Mouse (Mus musculus) stomach, embryonic 15.5 days (tissue): ENCODE data around the gene Tubb4b. TPM values are rescaled to one million over a fixed set of nuclear protein-coding genes. Genes with fewer than 3 reads are reported as not detected.

Source experiments
- ATAC-seq: fragments of 200-750 bp; cut with Nextera tagmentation; 2 replicates; pipeline ENCODE4 v1.8.0; 2017; ENCODE audit warnings: low read depth, moderate number of reproducible peaks, moderate TSS enrichment; ENCODE audit not compliant: insufficient read depth, low FRiP score
- H3K27ac ChIP-seq: fragments of 300-500 bp; sonication (generic); 2 replicates; pipeline ENCODE4 v1.5.1; 2015; ENCODE audit warnings: mild to moderate bottlenecking, inconsistent platforms
- H3K27me3 ChIP-seq: fragments of 300-500 bp; sonication (generic); replicated peaks from 2 replicates; pipeline ENCODE4 v1.6.1; 2015; ENCODE audit warnings: inconsistent platforms
- H3K36me3 ChIP-seq: fragments of 300-500 bp; sonication (generic); 2 replicates; pipeline ENCODE4 v1.6.1; 2015; ENCODE audit warnings: inconsistent platforms
- H3K4me1 ChIP-seq: fragments of 300-500 bp; sonication (generic); 2 replicates; pipeline ENCODE4 v1.6.1; 2015; ENCODE audit warnings: inconsistent platforms
- H3K4me2 ChIP-seq: fragments of 300-500 bp; sonication (generic); 2 replicates; pipeline ENCODE4 v1.6.1; 2015; ENCODE audit warnings: mild to moderate bottlenecking, inconsistent platforms
- H3K4me3 ChIP-seq: fragments of 300-500 bp; sonication (generic); replicated peaks from 2 replicates; pipeline ENCODE4 v1.5.1; 2015; ENCODE audit warnings: inconsistent platforms
- H3K9ac ChIP-seq: fragments of 300-500 bp; sonication (generic); 2 replicates; pipeline ENCODE4 v1.6.1; 2015; ENCODE audit warnings: inconsistent platforms
- H3K9me3 ChIP-seq: fragments of 300-500 bp; sonication (generic); 2 replicates; pipeline ENCODE4 v1.6.1; 2016; ENCODE audit warnings: inconsistent platforms
- WGBS: fragments of 180-500 bp; shearing (Covaris S2); methylation state at CpG from one replicate; pipeline ENCODE4 v1.1.7; 2015; 5-methylcytosine and 5-hydroxymethylcytosine counted together
- polyA plus RNA-seq: library from polyadenylated mRNA; unstranded; fragments of >200 nt; fragmentation: Nextera tagmentation; extraction: Ambion mirVana; gene quantifications from 2 replicates; pipeline ENCODE4 v1.2.1, GENCODE M21; 2015

Tubb4b gene
- polyA plus RNA-seq, 1 experiment from 2014 or later, result 607 TPM

DNA sequence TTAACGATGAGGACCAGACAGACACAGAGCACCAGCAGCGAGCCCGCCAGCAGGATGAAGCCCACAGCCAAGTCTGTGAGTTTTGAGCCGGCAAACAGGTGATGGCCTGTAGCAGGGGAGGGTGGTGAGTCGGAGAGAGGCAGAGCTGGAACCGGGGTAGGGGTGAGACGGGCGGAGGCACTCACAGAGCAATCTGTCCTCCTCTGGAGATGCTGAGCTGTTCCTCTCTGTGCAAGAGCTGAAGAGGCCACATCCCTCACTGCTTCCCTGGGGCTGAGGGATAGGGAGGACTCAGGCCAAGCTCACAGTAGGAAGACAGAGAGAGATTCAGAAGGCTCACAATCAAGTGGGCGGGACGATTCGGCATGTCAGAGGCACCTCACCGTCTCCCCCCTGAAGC is 6.5 kb upstream of the Tubb4b start:
- ATAC-seq, result no peak
- H3K27ac ChIP-seq, result no peak overlapping the region
- H3K9ac ChIP-seq, result no peak overlapping the region
- no peak overlapping the region for H3K4me2 ChIP-seq
- no peaks in the 10 kb centered on the region for H3K9me3 ChIP-seq
- H3K4me3 ChIP-seq, result no peak overlapping the region
- peaks cover 4% of the 10 kb centered on the region; the same call in 1 of the 2 replicates for H3K4me1 ChIP-seq
- WGBS, result 55% methylated on average over 12 of the region's 12 CpGs
- no peaks in the 10 kb centered on the region for H3K27me3 ChIP-seq
- H3K36me3 ChIP-seq, result no peaks in the 10 kb centered on the region

DNA sequence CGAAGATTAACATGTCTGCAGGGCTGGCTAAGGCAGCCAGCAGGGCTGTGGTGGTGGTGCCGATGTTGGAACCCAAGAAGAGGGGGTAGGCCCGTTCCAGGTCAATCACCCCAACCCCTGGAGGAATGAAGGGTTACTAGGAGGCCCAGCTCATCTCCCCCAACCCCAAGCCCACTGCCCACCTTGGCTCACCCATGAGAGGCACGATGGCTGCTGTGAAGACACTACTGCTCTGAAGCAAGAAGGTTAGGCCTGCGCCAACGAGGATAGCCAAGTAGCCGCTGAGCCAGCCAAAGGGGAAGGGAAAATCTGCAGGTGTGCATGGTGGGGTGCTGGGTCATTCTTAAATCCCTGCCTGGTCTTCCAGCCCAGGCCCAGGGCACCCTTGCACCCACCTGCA is 6.1 kb upstream of the Tubb4b start:
- Histone ChIP-seq H3K36me3 (no peaks in the 10 kb centered on the region), H3K4me1 (peaks cover 7% of the 10 kb centered on the region), H3K9ac (no peak overlapping the region), H3K4me3 (no peak overlapping the region), H3K4me2 (no peak overlapping the region), H3K27ac (no peak overlapping the region), H3K27me3 (no peaks in the 10 kb centered on the region), H3K9me3 (no peaks in the 10 kb centered on the region)
- no peak for ATAC-seq
- WGBS, result 89% methylated on average over 7 of the region's 7 CpGs

DNA sequence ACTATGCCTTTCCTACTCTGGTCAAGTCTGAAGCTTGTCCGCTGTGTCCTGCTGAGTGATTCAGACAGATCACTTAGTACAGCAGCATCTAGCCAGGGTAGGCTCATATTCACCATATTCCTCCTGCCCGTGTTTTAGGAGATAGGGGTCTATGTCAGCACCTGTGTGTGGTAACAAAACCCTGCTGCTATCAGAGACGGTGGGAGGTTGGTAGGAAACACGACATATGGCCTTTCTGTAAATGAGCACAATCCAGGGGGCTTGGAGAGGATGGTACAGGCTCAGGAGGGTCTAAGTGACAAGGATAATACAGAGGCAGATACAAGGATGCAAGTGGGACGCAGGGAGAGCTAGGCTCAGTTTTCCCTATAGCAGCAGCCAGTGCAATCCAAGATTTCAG is 5.1 kb upstream of the Tubb4b start:
- Histone ChIP-seq H3K9me3 (no peaks in the 10 kb centered on the region), H3K36me3 (no peaks in the 10 kb centered on the region), H3K9ac (no peak overlapping the region), H3K4me2 (no peak overlapping the region), H3K4me1 (peaks cover 8% of the 10 kb centered on the region), H3K27me3 (no peaks in the 10 kb centered on the region), H3K27ac (no peak overlapping the region), H3K4me3 (no peak overlapping the region)
- WGBS, result 79% methylated on average over 5 of the region's 5 CpGs
- no peak for ATAC-seq

DNA sequence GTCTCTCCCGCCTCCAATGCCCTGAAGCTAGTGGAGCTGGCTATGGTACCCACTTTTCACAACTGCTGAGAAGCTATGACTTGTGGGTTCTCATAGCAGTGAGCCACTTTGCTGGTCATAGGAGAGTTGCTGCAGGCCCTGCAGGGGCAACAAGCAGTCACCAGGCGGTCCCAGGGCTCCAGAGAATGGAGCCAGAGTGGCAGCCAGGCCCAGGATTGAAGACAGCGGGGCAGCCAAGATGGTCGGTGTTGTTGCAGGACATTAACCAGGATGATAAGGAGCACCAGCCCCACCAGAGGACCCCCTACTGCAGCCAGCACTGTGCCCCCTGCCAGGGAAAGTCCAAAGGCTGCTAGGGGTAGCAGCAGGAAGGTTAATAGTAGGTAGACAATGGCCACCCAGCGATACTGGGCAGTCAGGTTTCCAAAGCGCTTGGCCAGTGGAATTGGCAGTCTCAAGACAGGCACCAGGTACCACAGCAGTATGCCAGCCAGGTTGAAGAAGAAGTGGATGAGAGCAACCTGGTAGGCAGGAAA is 4.6 kb upstream of the Tubb4b start:
- Histone ChIP-seq H3K4me2 (peak overlapping the region; percentile 48), H3K4me1 (peaks cover 8% of the 10 kb centered on the region), H3K9ac (no peak overlapping the region; the same call in 1 of the 2 replicates), H3K27me3 (no peaks in the 10 kb centered on the region), H3K27ac (peak overlapping the region; percentile 75; the same call in 1 of the 2 replicates), H3K4me3 (no peak overlapping the region), H3K36me3 (no peaks in the 10 kb centered on the region), H3K9me3 (no peaks in the 10 kb centered on the region)
- WGBS, result 70% methylated on average over 6 of the region's 6 CpGs
- no peak for ATAC-seq

DNA sequence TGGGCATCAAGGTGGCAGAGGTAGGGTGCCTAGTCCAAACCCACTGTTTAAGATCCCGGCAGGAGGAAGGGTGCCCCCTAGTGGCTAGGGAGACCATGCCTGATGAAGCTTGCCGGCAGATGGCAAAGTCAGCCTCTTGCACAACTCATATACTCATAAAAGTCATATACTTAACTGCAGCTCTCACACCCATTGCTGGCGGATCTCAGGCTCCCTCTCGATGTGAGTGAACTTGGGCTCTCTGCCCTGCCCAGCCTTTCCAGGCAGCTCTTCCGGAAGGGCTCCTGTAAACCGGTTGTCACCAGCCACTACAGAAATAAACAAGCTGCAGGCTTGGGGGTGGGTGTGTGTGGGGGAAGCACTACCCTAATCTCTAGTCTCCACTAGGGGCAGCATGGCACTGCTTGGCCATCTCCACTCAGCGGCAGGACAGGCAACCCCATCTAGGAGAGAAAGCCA is 4.0 kb upstream of the Tubb4b start:
- peak overlapping the region; percentile 26; the same call in 1 of the 2 replicates for H3K4me3 ChIP-seq
- H3K27ac ChIP-seq, result peak overlapping the region; percentile 75; the same call in 1 of the 2 replicates
- H3K9me3 ChIP-seq, result no peaks in the 10 kb centered on the region
- peak overlapping the region; percentile 48 for H3K4me2 ChIP-seq
- ATAC-seq, result 0 out of 2 replicates have a peak, but pooled peaks have one; percentile 2
- H3K36me3 ChIP-seq, result no peaks in the 10 kb centered on the region
- WGBS, result under 1% methylated on average over 7 of the region's 7 CpGs
- H3K4me1 ChIP-seq, result peaks cover 12% of the 10 kb centered on the region
- H3K27me3 ChIP-seq, result no peaks in the 10 kb centered on the region
- H3K9ac ChIP-seq, result no peak overlapping the region; the same call in 1 of the 2 replicates

DNA sequence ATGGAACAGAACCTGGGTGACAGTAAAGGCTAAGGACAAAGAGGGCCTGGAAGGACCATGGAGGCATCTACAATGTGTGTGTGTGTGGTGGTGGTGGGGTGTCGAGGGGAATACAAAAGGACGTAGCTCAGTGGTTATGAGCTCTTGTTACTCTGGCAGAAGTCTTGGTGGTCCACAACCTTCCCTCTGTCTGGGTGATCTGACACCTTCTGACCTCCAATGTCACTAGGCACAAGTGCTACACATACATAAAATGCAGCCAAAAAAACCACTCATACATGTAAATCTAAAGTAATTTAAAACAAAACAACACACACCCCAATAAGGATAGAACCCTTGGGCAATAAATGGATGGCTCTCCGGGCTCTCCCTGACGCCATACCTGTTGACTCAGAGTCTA is 2.9 kb upstream of the Tubb4b start:
- ATAC-seq, result no peak
- 91% methylated on average over 4 of the region's 4 CpGs for WGBS
- peaks cover 16% of the 10 kb centered on the region for H3K4me1 ChIP-seq
- no peak overlapping the region for H3K9ac ChIP-seq
- no peaks in the 10 kb centered on the region for H3K27me3 ChIP-seq
- H3K36me3 ChIP-seq, result no peaks in the 10 kb centered on the region
- H3K4me2 ChIP-seq, result no peak overlapping the region
- no peak overlapping the region for H3K27ac ChIP-seq
- no peaks in the 10 kb centered on the region for H3K9me3 ChIP-seq
- no peak overlapping the region for H3K4me3 ChIP-seq

DNA sequence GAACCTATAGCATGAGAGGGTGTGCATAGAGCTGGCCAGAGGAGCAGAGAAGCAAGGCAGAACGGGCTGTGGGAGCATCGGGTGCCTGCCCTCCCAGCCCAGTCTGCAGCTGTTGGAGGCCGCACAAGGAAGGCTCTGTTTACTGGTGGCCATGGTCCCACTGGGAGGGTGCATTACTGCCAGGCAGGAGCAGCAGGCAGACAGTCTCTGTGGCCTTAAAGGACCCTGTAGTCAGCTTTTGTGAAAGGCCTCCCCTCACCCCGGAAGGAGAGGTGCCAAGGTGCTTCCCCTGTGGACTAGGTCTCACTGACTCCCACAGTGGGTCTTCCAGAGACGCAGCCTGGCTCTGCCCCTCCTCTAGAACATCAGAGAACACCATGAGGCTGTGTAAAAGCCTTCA is 2.4 kb upstream of the Tubb4b start:
- no peak overlapping the region for H3K9ac ChIP-seq
- no peak overlapping the region for H3K4me3 ChIP-seq
- no peaks in the 10 kb centered on the region for H3K9me3 ChIP-seq
- H3K4me2 ChIP-seq, result no peak overlapping the region
- H3K27ac ChIP-seq, result no peak overlapping the region
- H3K4me1 ChIP-seq, result peaks cover 16% of the 10 kb centered on the region
- ATAC-seq, result no peak
- WGBS, result 81% methylated on average over 5 of the region's 5 CpGs
- no peaks in the 10 kb centered on the region for H3K27me3 ChIP-seq
- no peaks in the 10 kb centered on the region for H3K36me3 ChIP-seq

DNA sequence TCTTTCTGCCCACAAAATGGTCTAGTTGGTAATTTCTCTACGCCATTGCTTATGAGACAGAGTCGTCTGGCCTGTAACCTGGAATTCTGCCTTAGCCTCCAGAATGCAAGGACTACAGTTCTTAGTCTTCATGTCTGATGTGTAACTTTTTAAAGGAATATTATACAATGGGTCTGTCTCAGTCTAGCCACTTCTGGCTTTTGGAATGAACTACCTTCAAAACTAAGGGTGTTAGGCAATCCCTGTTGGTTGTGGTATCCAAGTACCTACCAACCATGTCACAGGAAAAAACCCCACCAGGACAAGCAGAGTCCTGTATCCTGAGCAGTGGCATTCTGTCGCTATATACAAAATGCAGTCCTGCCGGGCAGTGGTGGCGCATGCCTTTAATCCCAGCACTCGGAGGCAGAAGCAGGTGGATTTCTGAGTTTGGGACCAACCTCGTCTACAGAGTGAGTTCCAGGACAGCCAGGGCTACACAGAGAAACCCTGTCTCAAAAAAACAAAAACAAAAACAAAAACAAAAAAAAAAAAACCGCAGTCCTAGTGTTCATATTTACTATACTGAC is 1.4 kb upstream of the Tubb4b start:
- peak overlapping the region; percentile 99 for H3K27ac ChIP-seq
- no peaks in the 10 kb centered on the region for H3K9me3 ChIP-seq
- no peak for ATAC-seq
- WGBS, result 74% methylated on average over 8 of the region's 8 CpGs
- peak overlapping the region; percentile 51 for H3K4me2 ChIP-seq
- no peaks in the 10 kb centered on the region for H3K27me3 ChIP-seq
- H3K4me1 ChIP-seq, result peaks cover 16% of the 10 kb centered on the region
- H3K36me3 ChIP-seq, result no peaks in the 10 kb centered on the region
- H3K4me3 ChIP-seq, result peak overlapping the region; percentile 54
- no peak overlapping the region for H3K9ac ChIP-seq

DNA sequence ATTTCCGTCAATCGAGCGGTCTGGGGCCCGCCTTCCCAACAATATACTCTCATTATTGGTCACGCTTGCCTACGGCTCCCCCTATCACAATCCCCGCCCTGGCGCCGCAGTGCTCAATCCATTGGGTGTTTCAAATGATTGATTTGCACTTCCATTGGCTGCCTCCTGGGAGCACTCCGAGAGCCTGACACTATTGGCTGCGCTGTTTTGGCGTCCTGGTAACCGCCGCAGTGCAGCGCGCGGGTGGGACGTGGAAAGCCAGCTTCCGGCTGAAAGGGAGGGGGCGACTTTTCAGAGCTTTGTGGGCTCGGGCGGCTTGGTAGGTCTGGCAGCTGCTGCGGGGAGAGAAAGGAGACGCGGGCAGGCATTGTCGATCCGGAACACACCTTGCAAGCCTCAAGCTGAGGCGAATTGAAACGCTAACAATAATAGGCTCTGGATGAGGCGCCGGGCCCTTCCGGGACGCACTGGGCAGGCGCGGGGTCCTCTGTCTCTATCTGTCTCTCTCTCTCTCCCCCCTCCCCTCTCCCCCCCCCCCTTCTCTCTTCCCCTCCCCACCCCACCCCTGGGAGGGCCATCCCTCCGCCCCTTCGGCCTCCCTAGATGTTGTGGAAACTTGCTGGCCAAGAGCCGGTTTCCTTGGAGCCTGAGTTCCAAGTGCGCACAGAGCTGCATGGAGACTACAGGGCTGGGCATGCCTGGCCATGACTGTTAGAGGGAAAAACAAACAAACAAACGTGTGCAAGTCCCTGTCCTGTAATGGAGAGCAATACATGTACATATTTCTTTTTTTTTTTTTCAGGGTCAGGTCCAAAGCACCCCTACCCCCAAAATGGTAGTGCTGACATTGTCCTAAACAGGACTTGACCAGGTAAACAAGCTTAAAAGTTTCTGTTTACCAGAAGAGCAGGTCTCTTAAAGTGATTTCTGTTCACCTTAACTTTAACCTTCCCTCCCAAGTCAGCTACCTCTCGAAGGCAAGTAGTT is 557 bp upstream of the Tubb4b start:
- no peaks in the 10 kb centered on the region for H3K27me3 ChIP-seq
- H3K4me2 ChIP-seq, result peak overlapping the region; percentile 51
- H3K4me1 ChIP-seq, result peaks cover 16% of the 10 kb centered on the region
- H3K27ac ChIP-seq, result peak overlapping the region; percentile 99
- peak overlapping the region; percentile 93 for H3K4me3 ChIP-seq
- ATAC-seq, result peak; percentile 95
- H3K36me3 ChIP-seq, result no peaks in the 10 kb centered on the region
- 1% methylated on average over 41 of the region's 41 CpGs for WGBS
- no peak overlapping the region for H3K9ac ChIP-seq
- no peaks in the 10 kb centered on the region for H3K9me3 ChIP-seq

DNA sequence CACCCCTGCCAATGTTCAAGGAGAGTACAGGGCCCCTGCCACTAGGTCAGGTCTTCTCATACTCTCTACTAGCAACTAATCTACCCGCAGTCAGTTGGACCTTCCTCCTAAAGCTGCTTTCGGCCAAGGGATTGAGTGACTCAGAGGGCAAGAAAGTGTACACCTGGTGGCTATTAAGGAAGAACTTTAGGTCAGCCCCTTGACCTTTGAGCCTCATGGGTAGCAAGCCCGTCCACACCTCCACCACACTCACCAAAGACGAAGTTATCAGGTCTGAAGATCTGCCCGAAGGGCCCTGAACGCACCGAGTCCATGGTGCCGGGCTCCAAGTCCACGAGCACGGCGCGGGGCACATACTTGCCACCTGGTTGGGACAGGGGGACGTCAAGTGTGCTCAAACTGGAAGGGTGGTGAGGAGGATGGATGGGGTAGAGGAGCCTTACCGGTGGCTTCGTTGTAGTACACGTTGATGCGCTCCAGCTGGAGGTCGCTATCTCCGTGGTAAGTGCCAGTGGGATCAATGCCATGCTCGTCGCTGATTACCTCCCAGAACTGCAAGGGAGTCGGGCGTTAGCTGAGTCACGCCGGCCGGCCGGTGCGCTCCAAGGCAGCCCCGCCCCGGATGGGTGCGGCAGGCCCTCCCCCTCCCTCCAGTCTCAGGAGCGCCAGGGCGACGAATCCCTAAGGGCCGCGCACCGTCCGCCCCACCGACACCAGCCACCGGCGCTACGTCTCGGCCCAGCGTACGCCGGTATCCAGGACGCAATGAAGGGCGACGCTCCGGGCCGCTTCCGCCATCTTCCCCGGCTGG is 616 bp downstream of the Tubb4b start:
- H3K9me3 ChIP-seq, result no peaks in the 10 kb centered on the region
- H3K9ac ChIP-seq, result peak overlapping the region; percentile 92
- H3K4me1 ChIP-seq, result peaks cover 16% of the 10 kb centered on the region
- H3K4me2 ChIP-seq, result peak overlapping the region; percentile 90
- H3K4me3 ChIP-seq, result peak overlapping the region; percentile 93
- H3K36me3 ChIP-seq, result no peaks in the 10 kb centered on the region
- peak; percentile 61 for ATAC-seq
- WGBS, result 1% methylated on average over 53 of the region's 53 CpGs
- no peaks in the 10 kb centered on the region for H3K27me3 ChIP-seq
- peak overlapping the region; percentile 99 for H3K27ac ChIP-seq

DNA sequence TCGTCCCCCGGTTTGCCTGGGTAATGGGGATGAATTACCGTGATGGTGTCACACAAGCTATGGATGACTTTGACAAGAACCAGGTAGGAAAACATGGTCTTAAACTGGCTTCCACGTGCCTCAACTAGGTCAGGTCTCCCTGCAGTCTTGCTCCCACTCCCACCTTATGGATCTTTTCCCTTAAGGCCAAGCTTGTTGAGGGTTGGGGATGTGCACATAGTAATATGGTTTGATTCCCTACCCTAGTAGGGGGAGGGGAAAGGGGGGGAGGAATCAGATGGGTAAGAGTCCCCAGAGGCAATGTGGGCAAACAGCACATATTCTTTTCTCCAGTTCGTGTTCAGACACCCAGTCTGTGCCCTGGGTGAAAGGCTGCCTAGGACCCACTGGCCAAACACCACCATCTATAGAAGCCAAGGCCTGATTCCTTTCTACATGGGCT is 3.1 kb downstream of the Tubb4b start:
- H3K27me3 ChIP-seq, result no peaks in the 10 kb centered on the region
- no peaks in the 10 kb centered on the region for H3K36me3 ChIP-seq
- no peak overlapping the region for H3K4me3 ChIP-seq
- WGBS, result 68% methylated on average over 5 of the region's 5 CpGs
- no peak for ATAC-seq
- no peak overlapping the region for H3K27ac ChIP-seq
- peaks cover 12% of the 10 kb centered on the region for H3K4me1 ChIP-seq
- H3K9me3 ChIP-seq, result no peaks in the 10 kb centered on the region
- H3K9ac ChIP-seq, result no peak overlapping the region
- no peak overlapping the region for H3K4me2 ChIP-seq
